Mouse (Mus musculus) hindbrain, embryonic 13.5 days (tissue): ENCODE results near the gene Anp32b. TPM values are rescaled to one million over a fixed set of nuclear protein-coding genes. Genes with fewer than 3 reads are reported as not detected.

Experiments
- ATAC-seq: fragments of 200-750 bp; cut with Nextera tagmentation; 2 replicates; pipeline ENCODE4 v1.8.0; 2017; ENCODE audit warnings: moderate TSS enrichment; ENCODE audit not compliant: low FRiP score
- H3K27ac ChIP-seq: fragments of 300-500 bp; sonication (generic); 2 replicates; pipeline ENCODE4 v1.5.1; 2015; ENCODE audit warnings: inconsistent platforms, mild to moderate bottlenecking, moderate library complexity
- H3K27me3 ChIP-seq: fragments of 300-500 bp; sonication (generic); 2 replicates; pipeline ENCODE4 v1.6.1; 2015; ENCODE audit warnings: mild to moderate bottlenecking, inconsistent platforms
- H3K36me3 ChIP-seq: fragments of 300-500 bp; sonication (generic); 2 replicates; pipeline ENCODE4 v1.6.1; 2015; ENCODE audit warnings: mild to moderate bottlenecking, inconsistent platforms
- H3K4me1 ChIP-seq: fragments of 300-500 bp; sonication (generic); replicated peaks from 2 replicates; pipeline ENCODE4 v1.6.1; 2015; ENCODE audit warnings: inconsistent platforms
- H3K4me2 ChIP-seq: fragments of 300-500 bp; sonication (generic); 2 replicates; pipeline ENCODE4 v1.6.1; 2015; ENCODE audit warnings: inconsistent platforms, mild to moderate bottlenecking, moderate library complexity
- H3K4me3 ChIP-seq: fragments of 300-500 bp; sonication (generic); 2 replicates; pipeline ENCODE4 v1.5.1; 2015; ENCODE audit warnings: mild to moderate bottlenecking, inconsistent platforms
- H3K9ac ChIP-seq: fragments of 300-500 bp; sonication (generic); 2 replicates; pipeline ENCODE4 v1.6.1; 2015; ENCODE audit warnings: mild to moderate bottlenecking, inconsistent platforms
- H3K9me3 ChIP-seq: fragments of 300-500 bp; sonication (generic); 2 replicates; pipeline ENCODE4 v1.6.1; 2016; ENCODE audit warnings: inconsistent platforms
- WGBS: fragments of 180-500 bp; shearing (Covaris S2); methylation state at CpG from one replicate; pipeline ENCODE4 v1.1.7; 2015; 5-methylcytosine and 5-hydroxymethylcytosine counted together
- polyA plus RNA-seq: library from polyadenylated mRNA; unstranded; fragments of >200 nt; fragmentation: Nextera tagmentation; extraction: Ambion mirVana; gene quantifications from 2 replicates; pipeline ENCODE4 v1.2.1, GENCODE M21; 2015

Anp32b gene
- polyA plus RNA-seq, 1 experiment from 2014 or later = 97.0 TPM

GRCm38 (mm10) chr4:46432339-46433036 lies 18.2 kb upstream of the Anp32b start:
- 89% methylated on average over 12 of the region's 12 CpGs for WGBS
- no peak overlapping the region for H3K27ac ChIP-seq
- H3K9ac ChIP-seq = no peak overlapping the region
- H3K36me3 ChIP-seq = no peaks in the 10 kb centered on the region
- no peak for ATAC-seq
- no peaks in the 10 kb centered on the region for H3K27me3 ChIP-seq
- peaks cover 6% of the 10 kb centered on the region; the same call in 1 of the 2 replicates for H3K4me1 ChIP-seq
- H3K4me2 ChIP-seq = no peak overlapping the region
- H3K4me3 ChIP-seq = no peak overlapping the region
- no peaks in the 10 kb centered on the region for H3K9me3 ChIP-seq

GRCm38 (mm10) chr4:46442501-46442900 lies 8.2 kb upstream of the Anp32b start:
- 81% methylated on average over 4 of the region's 4 CpGs for WGBS
- Histone ChIP-seq H3K27ac (no peak overlapping the region), H3K4me2 (no peak overlapping the region)

GRCm38 (mm10) chr4:46445237-46445945 lies 5.3 kb upstream of the Anp32b start:
- H3K4me2 ChIP-seq = no peak overlapping the region
- no peaks in the 10 kb centered on the region for H3K36me3 ChIP-seq
- no peak overlapping the region for H3K4me3 ChIP-seq
- 46% methylated on average over 9 of the region's 9 CpGs for WGBS
- no peak overlapping the region for H3K9ac ChIP-seq
- no peaks in the 10 kb centered on the region for H3K27me3 ChIP-seq
- no peak for ATAC-seq
- H3K27ac ChIP-seq = no peak overlapping the region
- no peaks in the 10 kb centered on the region for H3K9me3 ChIP-seq
- H3K4me1 ChIP-seq = peaks cover 8% of the 10 kb centered on the region

More at GRCm38 (mm10) chr4:46442501-46442900, 8.2 kb upstream of the Anp32b start:
- Histone ChIP-seq H3K36me3 (no peaks in the 10 kb centered on the region), H3K4me1 (no peaks in the 10 kb centered on the region), H3K9ac (no peak overlapping the region), H3K27me3 (no peaks in the 10 kb centered on the region), H3K4me3 (no peak overlapping the region), H3K9me3 (no peaks in the 10 kb centered on the region)
- ATAC-seq = no peak

- 70% methylated on average over 1 of the region's 1 CpGs for WGBS
- Histone ChIP-seq H3K4me3 (no peak overlapping the region), H3K27ac (no peak overlapping the region), H3K9ac (no peak overlapping the region), H3K9me3 (no peaks in the 10 kb centered on the region), H3K27me3 (no peaks in the 10 kb centered on the region), H3K4me2 (no peak overlapping the region), H3K36me3 (no peaks in the 10 kb centered on the region), H3K4me1 (peaks cover 12% of the 10 kb centered on the region)
- ATAC-seq = no peak
Observed at GRCm38 (mm10) chr4:46447461-46447860, 3.2 kb upstream of the Anp32b start.

- 33% methylated on average over 6 of the region's 6 CpGs for WGBS
- no peaks in the 10 kb centered on the region for H3K9me3 ChIP-seq
- ATAC-seq = no peak
Observed at GRCm38 (mm10) chr4:46448886-46449285, 1.8 kb upstream of the Anp32b start.

GRCm38 (mm10) chr4:46450020-46450518 lies 633 bp upstream of the Anp32b start:
- no peak for ATAC-seq
- peak overlapping the region; percentile 95 for H3K9ac ChIP-seq
- peaks cover 34% of the 10 kb centered on the region for H3K4me1 ChIP-seq
- H3K27me3 ChIP-seq = no peaks in the 10 kb centered on the region
- peak overlapping the region; percentile 90 for H3K4me3 ChIP-seq
- 33% methylated on average over 7 of the region's 7 CpGs for WGBS
- peak overlapping the region; percentile 98 for H3K27ac ChIP-seq
- H3K36me3 ChIP-seq = no peaks in the 10 kb centered on the region
- peak overlapping the region; percentile 89 for H3K4me2 ChIP-seq
- no peaks in the 10 kb centered on the region for H3K9me3 ChIP-seq

More at GRCm38 (mm10) chr4:46448886-46449285, 1.8 kb upstream of the Anp32b start:
- peaks cover 26% of the 10 kb centered on the region for H3K4me1 ChIP-seq
- no peak overlapping the region for H3K27ac ChIP-seq
- H3K36me3 ChIP-seq = no peaks in the 10 kb centered on the region
- H3K4me2 ChIP-seq = no peak overlapping the region
- H3K27me3 ChIP-seq = no peaks in the 10 kb centered on the region
- no peak overlapping the region for H3K4me3 ChIP-seq
- no peak overlapping the region for H3K9ac ChIP-seq

GRCm38 (mm10) chr4:46451240-46451757 lies 597 bp downstream of the Anp32b start:
- Histone ChIP-seq H3K4me3 (peak overlapping the region; percentile 90), H3K27me3 (no peaks in the 10 kb centered on the region), H3K4me2 (peak overlapping the region; percentile 89), H3K36me3 (no peaks in the 10 kb centered on the region), H3K9ac (peak overlapping the region; percentile 95), H3K27ac (peak overlapping the region; percentile 98), H3K4me1 (peaks cover 34% of the 10 kb centered on the region), H3K9me3 (no peaks in the 10 kb centered on the region)
- peak; percentile 57 for ATAC-seq
- WGBS = under 1% methylated on average over 46 of the region's 70 CpGs

GRCm38 (mm10) chr4:46451758-46452480 lies 1.2 kb downstream of the Anp32b start:
- Histone ChIP-seq H3K36me3 (no peaks in the 10 kb centered on the region), H3K27me3 (no peaks in the 10 kb centered on the region), H3K4me3 (peak overlapping the region; percentile 90), H3K9ac (peak overlapping the region; percentile 95), H3K4me1 (peaks cover 34% of the 10 kb centered on the region), H3K27ac (peak overlapping the region; percentile 98), H3K4me2 (peak overlapping the region; percentile 89), H3K9me3 (no peaks in the 10 kb centered on the region)
- peak; percentile 16; the same call in 1 of the 2 replicates for ATAC-seq
- under 1% methylated on average over 86 of the region's 111 CpGs for WGBS

GRCm38 (mm10) chr4:46452481-46452850 lies 1.8 kb downstream of the Anp32b start:
- no peaks in the 10 kb centered on the region for H3K27me3 ChIP-seq
- no peak for ATAC-seq
- H3K36me3 ChIP-seq = no peaks in the 10 kb centered on the region
- peak overlapping the region; percentile 89 for H3K4me2 ChIP-seq
- H3K9ac ChIP-seq = peak overlapping the region; percentile 95
- peak overlapping the region; percentile 98 for H3K27ac ChIP-seq
- H3K4me3 ChIP-seq = peak overlapping the region; percentile 90
- H3K9me3 ChIP-seq = no peaks in the 10 kb centered on the region
- peaks cover 34% of the 10 kb centered on the region for H3K4me1 ChIP-seq
- WGBS = 0% methylated on average over 19 of the region's 19 CpGs

GRCm38 (mm10) chr4:46452855-46453719 lies 2.4 kb downstream of the Anp32b start:
- Histone ChIP-seq H3K4me2 (peak overlapping the region; percentile 89), H3K9ac (peak overlapping the region; percentile 95), H3K4me1 (peaks cover 34% of the 10 kb centered on the region), H3K9me3 (no peaks in the 10 kb centered on the region), H3K27ac (peak overlapping the region; percentile 98; the same call in 1 of the 2 replicates), H3K36me3 (no peaks in the 10 kb centered on the region), H3K4me3 (peak overlapping the region; percentile 90), H3K27me3 (no peaks in the 10 kb centered on the region)
- no peak for ATAC-seq
- 35% methylated on average over 13 of the region's 13 CpGs for WGBS

- H3K4me3 ChIP-seq = no peak overlapping the region
- H3K4me1 ChIP-seq = peaks cover 29% of the 10 kb centered on the region
- H3K36me3 ChIP-seq = no peaks in the 10 kb centered on the region
- H3K27ac ChIP-seq = no peak overlapping the region; the same call in 1 of the 2 replicates
- H3K9ac ChIP-seq = no peak overlapping the region
- ATAC-seq = no peak
- H3K4me2 ChIP-seq = no peak overlapping the region
- H3K9me3 ChIP-seq = no peaks in the 10 kb centered on the region
- H3K27me3 ChIP-seq = no peaks in the 10 kb centered on the region
- WGBS = 85% methylated on average over 5 of the region's 5 CpGs
Observed at GRCm38 (mm10) chr4:46454097-46454864, 3.6 kb downstream of the Anp32b start.
